Mouse (Mus musculus): ENCODE measurements at regions not wholly inside any gene's neighbourhood (a gene's known extent, or its start where the extent isn't known, plus 50 kb on each side); places are given as distances from the start of the nearest gene placed in this dataset.

DNA sequence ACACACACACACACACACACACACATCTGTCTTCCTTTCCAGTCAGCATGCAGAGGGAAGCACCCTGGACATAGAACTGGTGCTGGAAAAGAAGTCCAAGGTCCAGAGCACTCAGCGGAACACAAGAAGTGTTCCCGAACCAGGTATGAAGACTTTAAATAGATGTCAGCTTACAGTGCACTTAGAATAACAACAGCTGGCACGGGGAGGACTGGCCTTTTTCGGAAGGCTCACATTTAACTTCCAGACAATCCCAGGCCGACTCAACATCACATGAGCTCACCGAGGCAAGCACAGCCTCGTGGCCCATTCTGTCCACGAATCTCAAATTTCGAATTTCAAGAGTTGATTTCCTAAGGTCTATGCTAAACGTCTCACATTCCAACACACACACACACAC lies 70.9 kb upstream of the Slc25a33 start:
- DNase-seq (ENCODE audit: low spot score), result no peak

DNA sequence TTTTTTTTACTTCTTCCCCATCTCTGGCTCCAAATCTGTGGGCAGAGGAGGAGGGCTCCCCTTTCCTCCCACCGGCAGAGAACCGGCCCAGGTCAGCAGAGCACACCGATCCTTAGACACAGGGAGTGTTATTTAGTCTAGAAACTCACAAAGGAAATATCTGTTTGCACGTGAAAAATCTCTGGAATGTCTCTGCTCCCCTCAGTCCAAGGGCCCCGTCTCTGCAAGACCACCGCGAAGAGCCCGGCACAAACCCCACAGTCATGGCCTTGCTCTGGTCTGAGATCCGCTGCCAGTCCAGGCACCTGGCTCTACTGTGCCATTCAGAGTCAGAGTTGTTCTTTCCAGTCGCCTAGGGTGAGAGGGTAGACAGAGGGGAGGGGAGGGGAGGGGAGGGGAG lies 69.7 kb upstream of the Slc25a33 start:
- no peak for DNase-seq (ENCODE audit: low spot score)

DNA sequence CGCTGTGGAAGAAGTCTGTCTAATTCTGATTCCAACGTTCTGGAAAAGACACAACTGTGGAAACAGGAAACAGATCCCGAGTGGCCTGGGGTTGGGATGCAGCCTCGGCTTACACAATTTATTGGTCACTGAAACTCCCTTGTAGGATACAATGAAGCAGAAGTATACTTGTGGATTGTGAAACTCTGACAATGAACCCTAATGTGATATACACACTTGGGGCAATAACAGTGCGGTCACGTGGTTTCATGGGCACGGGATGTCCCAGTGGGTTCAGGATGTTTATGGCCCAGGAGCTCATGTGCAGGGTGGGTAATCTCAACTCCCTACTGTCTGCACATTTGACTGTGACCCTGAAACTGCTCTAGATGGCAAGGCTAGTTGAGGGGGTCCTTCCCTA lies 68.8 kb upstream of the Slc25a33 start:
- no peak for DNase-seq (ENCODE audit: low spot score)

DNA sequence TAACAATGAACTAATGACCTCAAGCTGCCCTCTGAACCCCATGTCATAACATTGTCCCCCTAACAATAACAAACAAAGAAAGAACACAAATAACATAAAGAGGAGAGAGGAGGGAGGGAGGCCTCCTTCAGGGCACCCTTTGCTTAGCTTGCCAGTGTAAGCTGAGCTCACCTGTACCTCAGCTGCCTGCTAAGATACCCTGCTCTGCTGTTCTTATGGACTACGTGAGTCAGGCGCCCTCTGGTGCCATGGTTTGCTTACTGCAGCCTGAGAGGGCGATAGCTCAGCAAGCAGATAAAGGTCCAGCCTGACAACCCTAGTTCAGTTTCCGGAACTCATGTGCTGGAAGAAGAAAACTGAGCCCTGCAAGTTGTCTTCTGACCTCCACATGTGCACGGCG lies 67.8 kb upstream of the Slc25a33 start:
- no peak for DNase-seq (ENCODE audit: low spot score)

DNA sequence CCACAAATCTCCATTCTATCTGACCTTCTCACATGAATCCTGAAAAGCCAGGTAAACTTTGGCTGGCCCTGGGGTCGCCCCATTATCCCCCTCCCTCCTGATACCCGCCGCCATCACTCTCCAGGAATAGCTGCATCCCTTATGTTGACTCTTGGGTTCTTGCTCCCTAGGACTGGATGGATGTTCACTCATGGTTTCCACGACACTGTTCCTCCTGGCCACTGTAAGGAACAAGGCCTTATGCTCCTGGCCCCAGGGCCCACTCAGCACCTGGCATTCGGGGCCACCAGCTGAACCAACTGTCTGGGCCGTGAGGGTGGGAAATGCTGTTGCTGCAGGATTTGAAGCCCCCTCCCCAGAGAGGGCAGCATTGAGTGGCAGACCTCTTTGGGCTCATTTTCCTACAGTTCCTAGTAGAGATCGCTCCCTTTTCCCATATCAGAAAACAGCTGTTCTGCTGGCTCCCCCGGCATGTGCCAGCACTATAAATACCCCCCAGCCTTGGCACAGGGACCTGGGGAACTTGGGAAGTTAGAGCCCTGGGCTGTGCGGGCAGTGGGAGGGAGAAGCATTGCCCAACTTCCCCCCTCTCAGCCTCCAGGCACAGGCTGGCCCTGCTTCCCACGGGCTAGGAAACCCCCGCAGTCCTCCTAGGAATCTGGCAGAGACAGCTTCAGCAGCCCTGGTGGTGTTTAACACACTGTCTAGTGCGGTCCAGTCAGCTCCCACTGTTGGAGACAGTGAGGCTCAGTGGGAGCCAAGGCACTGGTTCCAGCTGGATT lies 66.6 kb upstream of the Slc25a33 start:
- peak; percentile 34 for DNase-seq (ENCODE audit: low spot score)

DNA sequence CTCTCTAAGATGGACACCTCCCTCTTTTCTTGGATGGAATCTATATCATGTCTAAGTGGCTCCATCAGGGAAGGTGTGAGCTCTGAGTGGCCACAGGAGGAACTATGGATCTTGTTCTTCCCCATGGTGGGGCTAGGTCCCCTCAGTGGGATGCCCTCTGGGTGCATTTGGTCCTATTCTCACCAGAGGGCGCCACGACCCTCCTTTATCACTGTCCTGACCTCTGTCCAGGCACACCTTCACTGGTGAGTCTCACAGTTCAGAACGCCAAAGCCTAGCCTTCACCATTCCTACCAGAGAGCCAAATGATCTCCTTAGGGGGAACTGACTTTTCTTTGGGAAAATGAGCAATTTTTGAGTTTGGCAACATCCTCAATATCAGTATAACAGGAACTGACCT lies 64.6 kb upstream of the Slc25a33 start:
- no peak for DNase-seq (ENCODE audit: low spot score)

DNA sequence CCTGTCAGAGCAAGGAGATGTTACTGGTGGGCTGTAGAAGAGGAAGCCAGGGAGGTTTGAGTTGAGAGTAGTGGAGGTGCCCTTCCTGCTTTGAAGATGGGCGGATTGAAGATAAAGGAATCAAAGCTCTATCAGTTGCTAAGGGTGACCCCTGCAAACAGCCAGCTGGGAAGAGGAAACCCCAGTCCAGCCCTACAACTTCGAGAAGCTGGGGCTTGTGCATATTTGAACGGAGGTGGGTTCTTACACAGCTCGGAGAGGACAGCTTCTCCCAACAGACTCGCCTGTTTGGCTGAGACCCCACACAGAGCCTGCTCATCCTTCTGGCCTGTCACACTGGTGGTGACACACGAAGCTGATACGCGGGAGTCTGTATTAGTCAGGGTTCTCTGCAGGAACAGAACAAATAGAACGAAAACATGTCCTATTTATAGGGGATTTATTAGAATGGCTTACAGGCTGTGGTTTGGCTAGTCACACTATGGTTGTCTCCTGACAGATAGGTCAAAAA lies 60.6 kb upstream of the Slc25a33 start:
- DNase-seq (ENCODE audit: low spot score), result no peak

DNA sequence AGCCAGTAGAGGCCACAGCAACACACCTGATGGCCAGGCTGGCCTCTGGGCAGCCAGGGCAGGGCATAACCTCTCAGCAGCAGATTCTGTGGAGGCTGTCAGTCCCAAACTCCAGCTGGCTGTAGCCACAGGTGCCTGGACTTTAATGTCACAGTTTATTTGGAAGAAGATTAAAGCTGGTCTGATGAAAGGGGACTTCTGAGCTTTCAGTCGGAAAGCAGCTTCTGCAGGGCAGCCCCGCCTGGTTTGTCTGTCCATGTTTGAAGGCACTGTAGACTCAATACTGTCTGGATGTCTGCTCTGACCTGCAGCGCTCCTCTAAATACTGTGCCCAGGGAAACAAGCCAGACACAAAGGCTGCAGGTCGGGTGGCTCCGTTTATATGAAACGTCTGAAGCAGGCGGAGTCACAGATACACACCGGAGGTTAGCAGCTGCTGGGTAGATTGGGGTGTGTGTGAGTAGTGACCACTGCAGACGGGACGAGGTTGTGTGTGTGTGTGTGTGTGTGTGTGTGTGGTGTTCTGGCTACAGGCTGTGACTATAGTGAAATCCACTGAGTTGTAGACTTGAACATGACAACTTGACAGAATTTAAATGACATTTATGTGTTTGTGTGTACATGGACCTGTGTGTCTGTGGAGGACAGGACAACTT lies 58.5 kb upstream of the Slc25a33 start:
- no peak for DNase-seq (ENCODE audit: low spot score)

DNA sequence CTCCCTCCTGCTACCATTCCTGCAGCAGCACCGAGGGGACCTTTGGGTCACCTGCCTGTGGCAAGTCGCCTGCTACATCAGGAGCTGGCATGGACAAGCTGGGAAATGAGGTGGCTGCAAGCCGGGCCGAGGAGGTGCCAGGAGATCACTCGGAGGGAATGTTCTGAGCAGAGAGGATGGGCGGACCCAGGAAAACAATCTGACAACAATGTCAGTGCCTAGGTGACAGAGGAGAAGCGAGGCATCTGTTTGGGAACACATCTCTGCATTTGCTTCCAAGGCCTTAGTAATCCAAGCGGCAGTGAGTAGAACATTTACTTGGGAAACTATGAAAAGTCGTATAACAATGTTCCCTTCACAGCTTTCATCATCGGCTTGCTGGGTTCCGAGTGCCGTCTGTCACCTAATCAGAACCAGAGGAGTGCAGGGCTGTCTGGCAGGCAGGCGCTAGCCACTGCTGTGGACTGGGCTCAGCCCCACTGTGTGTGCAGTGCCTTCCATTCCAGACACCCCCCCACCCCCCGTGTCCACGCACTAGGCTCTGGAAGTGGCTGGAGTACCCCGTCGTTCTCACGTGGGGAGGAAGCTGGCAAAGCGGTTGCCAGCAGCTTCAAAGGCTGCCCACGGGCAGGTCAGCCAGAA lies 56.6 kb upstream of the Slc25a33 start:
- no peak for DNase-seq (ENCODE audit: low spot score)

DNA sequence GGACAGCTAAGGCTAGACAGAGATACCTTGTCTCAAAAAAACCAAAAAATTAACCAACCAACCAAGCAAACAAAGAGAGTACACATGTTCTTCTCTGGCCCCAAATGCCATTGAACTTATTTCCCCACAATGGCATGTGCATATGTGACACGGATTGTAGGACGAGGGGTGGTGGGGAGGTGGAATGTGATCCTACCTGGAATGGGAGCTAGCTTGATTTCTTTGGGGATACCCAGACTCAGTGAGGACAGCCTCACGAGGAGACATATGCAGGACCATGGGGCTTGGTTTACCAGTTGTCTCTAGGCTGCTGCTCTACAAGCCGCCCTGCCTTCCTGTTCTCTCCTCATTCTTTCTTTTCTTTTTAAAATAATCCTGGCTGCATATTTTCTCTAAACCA lies 55.9 kb upstream of the Slc25a33 start:
- DNase-seq (ENCODE audit: low spot score), result no peak

DNA sequence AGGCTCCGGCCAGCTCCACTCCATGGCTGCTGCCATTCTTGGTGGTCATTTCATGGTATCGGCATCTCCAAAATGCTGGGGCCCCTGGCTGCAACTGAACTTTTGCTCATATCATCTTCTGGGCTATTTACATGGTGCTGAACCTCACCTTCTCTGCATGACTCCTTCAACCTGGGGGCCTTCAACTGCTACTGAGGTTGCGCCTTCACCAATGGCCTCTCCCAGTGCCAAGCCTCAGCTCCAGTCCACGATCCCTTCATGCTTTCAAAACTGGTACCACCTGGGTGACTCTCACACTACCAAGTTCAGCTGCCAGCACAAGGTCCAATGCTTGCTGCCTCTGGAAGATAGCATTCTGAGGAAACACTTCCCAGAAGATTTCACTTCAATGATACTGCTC lies 53.7 kb upstream of the Slc25a33 start:
- no peak for DNase-seq (ENCODE audit: low spot score)

Data from ovary, postnatal 14 days (tissue).